Comparison of ENCODE assay signal across 23 mouse cellular contexts in genomic region chr2:128386846-128387621, GRCm38 (mm10).
DNase-seq lines count a peak whose midpoint lies in the region; ATAC-seq and TF ChIP-seq lines count a peak whose summit lies in the region.
"Had no signal": no experiment of that assay in that cellular context is flagged by ENCODE, and none has a peak within 500 bp of the region (broad histone marks: within the 10 kb centered on the region; RNA-seq: fewer than 3 reads in every experiment).

No protein-coding gene starts in this region.

- peaks cover 90% of the 10 kb centered on the region for H3K79me2 ChIP-seq in macrophage (ENCODE audit: inconsistent target)

- H3K9me3 ChIP-seq in limb, embryonic 14.5 days (ENCODE audit: control insufficient read depth, low read length): no peaks in the 10 kb centered on the region
- no peaks in the 10 kb centered on the region for H3K9me3 ChIP-seq in limb, embryonic 10.5 days (replicated peaks)
- H3K9me3 ChIP-seq in kidney, postnatal 0 days (replicated peaks; ENCODE audit: low read length): no peaks in the 10 kb centered on the region
- H3K9me3 ChIP-seq in stomach, postnatal 0 days (ENCODE audit: control insufficient read depth, low read length): no peaks in the 10 kb centered on the region
- H3K9me3 ChIP-seq: embryonic facial prominence, embryonic 12.5 days; forebrain, embryonic 12.5 days; hindbrain, embryonic 13.5 days; liver, embryonic 15.5 days; megakaryocyte, embryonic 14.5 days; midbrain, embryonic 13.5 days had no signal

- H3K4me2 ChIP-seq in limb, embryonic 14.5 days (replicated peaks; ENCODE audit: low read depth, low read length, severe bottlenecking): no peak overlapping the region
- H3K4me2 ChIP-seq in kidney, postnatal 0 days (ENCODE audit: low read length): no peak overlapping the region
- H3K4me2 ChIP-seq in stomach, postnatal 0 days (replicated peaks; ENCODE audit: low read depth): no peak overlapping the region
- H3K4me2 ChIP-seq: embryonic facial prominence, embryonic 12.5 days; forebrain, embryonic 12.5 days; hindbrain, embryonic 13.5 days; liver, embryonic 15.5 days; midbrain, embryonic 13.5 days had no signal

- no peak for ATAC-seq in limb, embryonic 14.5 days (ENCODE audit: low FRiP score, low read depth)
- ATAC-seq in kidney, postnatal 0 days (replicated peaks; ENCODE audit: low FRiP score, low read depth): peak; percentile 72
- ATAC-seq in stomach, postnatal 0 days (ENCODE audit: low FRiP score, low TSS enrichment): no peak
- ATAC-seq: midbrain, embryonic 13.5 days had no signal

- no peak for TF ChIP-seq EP300 in stomach, postnatal 0 days (optimal IDR thresholded peaks at IDR 0.05)

- DNase-seq in limb, embryonic 14.5 days (ENCODE audit: low spot score): peak; percentile 32
- DNase-seq in limb, embryonic 10.5 days (ENCODE audit: low spot score): no peak
- peak; percentile 59 for DNase-seq in kidney, adult 18-20 months
- no peak for DNase-seq in kidney, postnatal 0 days (ENCODE audit: low spot score)
- no peak for DNase-seq in stomach, postnatal 0 days (ENCODE audit: low spot score)
- no peak for DNase-seq in layer of hippocampus, adult 11-12 months (ENCODE audit: low spot score)
- no peak for DNase-seq in lung, postnatal 25 days (ENCODE audit: low spot score)
- DNase-seq: adrenal gland, postnatal 36 days; cerebellum, adult 9-11 months; gastrocnemius, postnatal 36 days; heart, adult 2 months; heart, postnatal 36 days; layer of hippocampus, adult 9-11 months; liver; thymus, adult 2 months had no signal

- no peak for TF ChIP-seq POLR2A in limb, embryonic 14.5 days (IDR thresholded peaks at IDR 0.05; ENCODE audit: borderline replicate concordance, extremely low read depth, insufficient read depth, insufficient read length)

- H3K9ac ChIP-seq in limb, embryonic 14.5 days (ENCODE audit: low read depth, low read length, severe bottlenecking): no peak overlapping the region
- no peak overlapping the region for H3K9ac ChIP-seq in kidney, postnatal 0 days (ENCODE audit: low read depth, low read length)
- no peak overlapping the region for H3K9ac ChIP-seq in stomach, postnatal 0 days (ENCODE audit: low read length)
- H3K9ac ChIP-seq: embryonic facial prominence, embryonic 12.5 days; forebrain, embryonic 12.5 days; hindbrain, embryonic 13.5 days; liver, embryonic 15.5 days; midbrain, embryonic 13.5 days had no signal

- H3K4me3 ChIP-seq in limb, embryonic 14.5 days (replicated peaks; ENCODE audit: low read length): no peak overlapping the region
- no peak overlapping the region for H3K4me3 ChIP-seq in limb, embryonic 10.5 days
- no peak overlapping the region for H3K4me3 ChIP-seq in kidney, postnatal 0 days (replicated peaks; ENCODE audit: low read depth, low read length)
- H3K4me3 ChIP-seq in macrophage (ENCODE audit: inconsistent target): no peak overlapping the region
- no peak overlapping the region for H3K4me3 ChIP-seq in stomach, postnatal 0 days (ENCODE audit: low read depth, low read length)
- H3K4me3 ChIP-seq: embryonic facial prominence, embryonic 12.5 days; erythroblast, embryonic 14.5 days; forebrain, embryonic 12.5 days; heart, adult 2 months; hindbrain, embryonic 13.5 days; liver, embryonic 15.5 days; megakaryocyte, embryonic 14.5 days; midbrain, embryonic 13.5 days had no signal

- WGBS in limb, embryonic 14.5 days: 54% methylated on average over 4 of the region's 4 CpGs
- WGBS in limb, embryonic 10.5 days: 74% methylated on average over 4 of the region's 4 CpGs
- WGBS in kidney, postnatal 0 days: 37% methylated on average over 4 of the region's 4 CpGs
- 86% methylated on average over 4 of the region's 4 CpGs for WGBS in macrophage (ENCODE audit: missing documents)
- WGBS in stomach, postnatal 0 days: 60% methylated on average over 4 of the region's 4 CpGs

- TF ChIP-seq CTCF in kidney, postnatal 0 days (IDR thresholded peaks at IDR 0.05; ENCODE audit: low read depth): no peak
- no peak for TF ChIP-seq CTCF in stomach, postnatal 0 days (IDR thresholded peaks at IDR 0.05; ENCODE audit: low read depth)

- no peaks in the 10 kb centered on the region for H3K36me3 ChIP-seq in limb, embryonic 14.5 days (ENCODE audit: control insufficient read depth, insufficient read depth, low read length)
- H3K36me3 ChIP-seq in limb, embryonic 10.5 days: no peaks in the 10 kb centered on the region
- no peaks in the 10 kb centered on the region for H3K36me3 ChIP-seq in kidney, postnatal 0 days (ENCODE audit: insufficient read depth, low read length)
- no peaks in the 10 kb centered on the region for H3K36me3 ChIP-seq in macrophage (ENCODE audit: inconsistent target)
- H3K36me3 ChIP-seq in stomach, postnatal 0 days (ENCODE audit: control insufficient read depth, insufficient read depth, low read length): no peaks in the 10 kb centered on the region
- H3K36me3 ChIP-seq: embryonic facial prominence, embryonic 12.5 days; forebrain, embryonic 12.5 days; hindbrain, embryonic 13.5 days; liver, embryonic 15.5 days; midbrain, embryonic 13.5 days had no signal

- no peak overlapping the region for H3K27ac ChIP-seq in limb, embryonic 14.5 days (replicated peaks; ENCODE audit: low read depth, low read length)
- H3K27ac ChIP-seq in limb, embryonic 10.5 days: no peak overlapping the region
- H3K27ac ChIP-seq in kidney, postnatal 0 days: no peak overlapping the region
- H3K27ac ChIP-seq in macrophage: peak overlapping the region; percentile 65
- no peak overlapping the region for H3K27ac ChIP-seq in stomach, postnatal 0 days (replicated peaks)
- H3K27ac ChIP-seq: embryonic facial prominence, embryonic 12.5 days; forebrain, embryonic 12.5 days; heart, adult 2 months; hindbrain, embryonic 13.5 days; liver, embryonic 15.5 days; midbrain, embryonic 13.5 days had no signal

- no peaks in the 10 kb centered on the region for H3K27me3 ChIP-seq in limb, embryonic 14.5 days (ENCODE audit: control insufficient read depth, insufficient read depth, low read length)
- no peaks in the 10 kb centered on the region for H3K27me3 ChIP-seq in limb, embryonic 10.5 days (ENCODE audit: low read depth, poor library complexity, severe bottlenecking)
- no peaks in the 10 kb centered on the region for H3K27me3 ChIP-seq in kidney, postnatal 0 days (ENCODE audit: insufficient read depth, low read length)
- H3K27me3 ChIP-seq in stomach, postnatal 0 days (ENCODE audit: control insufficient read depth, insufficient read depth, low read length): no peaks in the 10 kb centered on the region
- H3K27me3 ChIP-seq: embryonic facial prominence, embryonic 12.5 days; megakaryocyte, embryonic 14.5 days had no signal

- H3K4me1 ChIP-seq in limb, embryonic 14.5 days (ENCODE audit: control insufficient read depth, insufficient read depth, low read length): peaks cover 2% of the 10 kb centered on the region; the same call in 1 of the 2 replicates
- peaks cover 23% of the 10 kb centered on the region for H3K4me1 ChIP-seq in limb, embryonic 10.5 days
- H3K4me1 ChIP-seq in kidney, postnatal 0 days (replicated peaks; ENCODE audit: insufficient read depth, low read length): peaks cover 6% of the 10 kb centered on the region; the same call in 1 of the 2 replicates
- H3K4me1 ChIP-seq in stomach, postnatal 0 days (replicated peaks; ENCODE audit: control insufficient read depth, insufficient read depth): no peaks in the 10 kb centered on the region
- H3K4me1 ChIP-seq: liver, embryonic 15.5 days had no signal

Comparison
In these comparisons a context has a peak if more than half of its experiments do, and no peak if none do; other contexts are left out.
1. DNase-seq: peak in limb, embryonic 14.5 days (single experiment) and kidney, adult 18-20 months (single experiment); none in limb, embryonic 10.5 days (single experiment), kidney, postnatal 0 days (single experiment), stomach, postnatal 0 days (single experiment), layer of hippocampus, adult 11-12 months (single experiment) and lung, postnatal 25 days (single experiment).